Mouse (Mus musculus) forelimb bud, embryonic 11.5 days (tissue): ENCODE data around the gene Gm21800.
"Not testable (repeated sequence)": the region's sequence is repeated elsewhere in the genome, so short reads cannot be mapped to it uniquely, and the experiment has no call there.

Experiments
- DNase-seq: peaks from one replicate; pipeline ENCODE4 v3.0.0-alpha.2; 2012; ENCODE audit warnings: low read depth, low spot score

Gm21800 gene

GRCm38 (mm10) chrY:41406198-41406597 is at the start of gene Gm21800:
Gm21800 (plus strand) TSS chrY:41406498.
- DNase-seq: not testable (repeated sequence)
